Mouse (Mus musculus) cerebellum, adult 2 months (tissue): ENCODE data around the gene Apela. TPM values are rescaled to one million over a fixed set of nuclear protein-coding genes. Genes with fewer than 3 reads are reported as not detected.

ENCODE experiments used
- DNase-seq, 2 experiments: peaks; one replicate each; pipeline ENCODE4 v3.0.0; 2021
- H3K27ac ChIP-seq: fragments of 200-500 bp; 2 replicates; pipeline ENCODE4 v1.5.1; 2012; ENCODE audit warnings: low read length, control low read depth, inconsistent platforms; ENCODE audit not compliant: insufficient read depth
- H3K27me3 ChIP-seq: fragments of 200-500 bp; 2 replicates; pipeline ENCODE4 v1.6.1; 2012; ENCODE audit warnings: inconsistent platforms, mild to moderate bottlenecking, low read length, moderate library complexity; ENCODE audit not compliant: control insufficient read depth, insufficient read depth
- H3K4me1 ChIP-seq: fragments of 200-500 bp; 2 replicates; pipeline ENCODE4 v1.6.1; 2011; ENCODE audit warnings: low read length; ENCODE audit not compliant: control insufficient read depth, insufficient read depth
- H3K4me3 ChIP-seq: fragments of 200-500 bp; replicated peaks from 2 replicates; pipeline ENCODE3; 2011; ENCODE audit warnings: mild to moderate bottlenecking, low read depth, low read length, control low read depth; ENCODE audit not compliant: insufficient read depth
- CTCF ChIP-seq: fragments of 200-500 bp; IDR thresholded peaks from 2 replicates; pipeline ENCODE4 v1.5.1; 2011; ENCODE audit warnings: low read depth, mild to moderate bottlenecking, control low read depth, low read length, moderate library complexity, borderline replicate concordance; ENCODE audit not compliant: insufficient read depth
- POLR2A ChIP-seq: fragments of 200-500 bp; IDR thresholded peaks from 2 replicates; pipeline ENCODE4 v1.6.1; 2011; ENCODE audit warnings: low read length, control low read depth, borderline replicate concordance; ENCODE audit not compliant: insufficient read depth
- WGBS: fragments of 180-500 bp; shearing (Covaris S2); methylation state at CpG from one replicate; pipeline ENCODE4 v1.1.7; 2018; 5-methylcytosine and 5-hydroxymethylcytosine counted together
- polyA plus RNA-seq: library from polyadenylated mRNA; depleted of rRNA; stranded (reverse); fragments of >200 nt; gene quantifications from 2 replicates; pipeline ENCODE4 v1.2.3, GENCODE M21; 2012; rRNA removed

The Apela gene
- polyA plus RNA-seq, 1 experiment = not detected

GRCm38 (mm10) chr8:64998806-64999365, 38.2 kb downstream of the Apela start:
- Histone ChIP-seq H3K4me1 (no peaks in the 10 kb centered on the region), H3K27ac (no peak overlapping the region), H3K27me3 (no peaks in the 10 kb centered on the region), H3K4me3 (no peak overlapping the region)
- WGBS = 85% methylated on average over 4 of the region's 4 CpGs
- DNase-seq = no peak
- TF ChIP-seq CTCF = no peak
- TF ChIP-seq POLR2A = no peak

- TF ChIP-seq POLR2A (no peak), CTCF (no peak)
- WGBS = 90% methylated on average over 4 of the region's 4 CpGs
- Histone ChIP-seq H3K4me3 (no peak within 1 kb of the TSS), H3K4me1 (no peaks in the 10 kb centered on the region; the same call in 1 of the 2 replicates), H3K27me3 (no peaks in the 10 kb centered on the region), H3K27ac (no peak within 1 kb of the TSS)
- no peak for DNase-seq
Observed at GRCm38 (mm10) chr8:64987731-64988130, 49.4 kb downstream of the Apela start, which contains the start of gene Trim75. Gene Trim75, minus strand, starts transcription at chr8:64987831.

- WGBS = 34% methylated on average over 20 of the region's 20 CpGs
- DNase-seq = peak; percentile 4 to 12
- H3K27ac ChIP-seq = no peak overlapping the region
- H3K4me1 ChIP-seq = no peaks in the 10 kb centered on the region; the same call in 1 of the 2 replicates
- H3K4me3 ChIP-seq = no peak overlapping the region
- no peaks in the 10 kb centered on the region for H3K27me3 ChIP-seq
- TF ChIP-seq CTCF = no peak
Observed at GRCm38 (mm10) chr8:64983150-64983897, 53.8 kb downstream of the Apela start.

Other genes starting within 250 kb of the Apela start
- gene Klhl2, start 187.3 kb downstream of the Apela start, polyA plus RNA-seq = 58.4 and 73.5 TPM in 2 replicates
- gene Tmem192, start 90.2 kb downstream of the Apela start, polyA plus RNA-seq = 42.8 and 48.4 TPM in 2 replicates
- gene Trim75, start 49.5 kb downstream of the Apela start, polyA plus RNA-seq = not detected in 2 replicates
- not detected in 2 replicates for gene Trim61, start 18.8 kb downstream of the Apela start, polyA plus RNA-seq
- not detected in 2 replicates for gene Trim60, start 18.8 kb downstream of the Apela start, polyA plus RNA-seq
- gene Gm10663, start 37.7 kb upstream of the Apela start, polyA plus RNA-seq = not detected in 2 replicates
- not detected in 2 replicates for gene BC030870, start 92.2 kb upstream of the Apela start, polyA plus RNA-seq